Mouse (Mus musculus): ENCODE results near the gene Wdr46.
"Not testable (repeated sequence)": the region's sequence is repeated elsewhere in the genome, so short reads cannot be mapped to it uniquely, and the experiment has no call there.

Wdr46 gene

GRCm38 (mm10) chr17:33929371-33930279 lies 10.8 kb upstream of the Wdr46 start, which contains the start of gene Rgl2:
Gene Rgl2 (plus strand): TSS chr17:33929543.
- DNase-seq, result peak; percentile 98

GRCm38 (mm10) chr17:33930280-33931158 lies 9.9 kb upstream of the Wdr46 start:
- peak; percentile 85 for DNase-seq

- no peak for DNase-seq
These were observed 9.1 kb upstream of the Wdr46 start for GRCm38 (mm10) chr17:33931159-33931866.

- DNase-seq, result no peak
These were observed 8.5 kb upstream of the Wdr46 start for GRCm38 (mm10) chr17:33931947-33932346.

GRCm38 (mm10) chr17:33932448-33932847 lies 8.0 kb upstream of the Wdr46 start:
- DNase-seq, result no peak

DNA sequence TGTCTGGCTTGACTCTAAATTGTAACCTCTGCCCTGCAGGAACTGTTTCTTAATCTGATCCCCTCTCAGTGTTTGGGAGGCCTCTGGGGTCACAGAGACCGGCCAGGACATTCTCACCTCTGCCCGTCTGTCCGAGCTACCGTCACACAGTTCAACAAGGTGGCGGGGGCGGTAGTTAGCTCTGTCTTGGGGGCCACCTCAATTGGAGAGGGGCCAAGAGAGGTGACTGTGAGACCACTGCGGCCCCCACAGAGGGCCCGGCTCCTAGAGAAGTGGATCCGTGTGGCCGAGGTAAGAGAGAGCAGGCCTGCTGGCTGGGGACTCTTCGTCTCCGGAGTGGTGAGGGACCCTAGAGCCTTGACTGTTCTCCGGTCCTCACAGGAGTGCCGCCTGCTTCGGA lies 7.5 kb upstream of the Wdr46 start:
- DNase-seq, result no peak

DNA sequence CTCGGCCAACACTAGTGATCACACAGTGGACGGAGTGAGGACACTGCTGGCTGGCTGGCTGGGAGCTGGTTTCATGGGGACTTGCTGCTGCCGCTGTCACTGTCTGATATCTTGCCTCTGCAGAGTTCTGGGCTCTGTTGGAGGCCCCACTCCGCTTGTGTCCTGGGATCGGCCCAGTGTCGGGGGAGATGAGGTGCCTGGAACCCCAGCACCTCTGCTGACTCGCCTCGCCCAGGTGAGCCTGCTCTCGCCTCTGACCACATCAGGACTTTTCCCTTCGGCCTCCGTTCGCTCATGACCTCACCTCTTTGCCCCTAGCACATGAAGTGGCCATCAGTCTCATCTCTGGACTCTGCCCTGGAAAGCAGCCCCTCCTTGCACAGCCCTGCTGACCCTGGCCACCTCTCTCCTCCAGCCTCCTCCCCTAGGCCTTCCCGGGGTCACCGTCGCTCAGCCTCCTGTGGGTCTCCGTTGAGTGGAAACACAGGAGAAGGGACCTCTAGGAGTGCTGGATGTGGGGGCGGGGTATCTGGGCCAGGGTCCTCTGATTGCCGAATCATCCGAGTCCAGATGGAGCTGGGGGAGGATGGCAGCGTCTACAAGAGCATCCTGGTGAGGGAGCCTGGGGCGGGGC lies 4.9 kb upstream of the Wdr46 start:
- no peak for DNase-seq

DNA sequence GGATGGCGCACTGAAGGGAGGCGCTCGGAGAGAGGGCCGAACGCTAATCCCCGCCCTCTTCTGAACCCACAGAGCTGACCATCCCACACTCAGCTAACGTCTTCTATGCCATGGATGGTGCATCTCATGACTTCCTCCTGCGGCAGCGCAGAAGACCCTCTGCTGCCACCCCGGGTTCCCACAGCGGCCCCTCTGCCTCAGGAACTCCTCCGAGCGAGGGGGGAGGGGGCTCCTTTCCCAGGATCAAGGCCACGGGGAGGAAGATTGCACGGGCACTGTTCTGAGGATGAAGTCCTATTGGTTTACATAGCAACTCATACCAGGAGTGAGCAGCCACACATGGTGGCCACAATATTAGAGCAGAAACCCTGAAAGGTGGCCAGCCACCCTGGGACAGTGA lies 3.5 kb upstream of the Wdr46 start:
- DNase-seq, result no peak

DNA sequence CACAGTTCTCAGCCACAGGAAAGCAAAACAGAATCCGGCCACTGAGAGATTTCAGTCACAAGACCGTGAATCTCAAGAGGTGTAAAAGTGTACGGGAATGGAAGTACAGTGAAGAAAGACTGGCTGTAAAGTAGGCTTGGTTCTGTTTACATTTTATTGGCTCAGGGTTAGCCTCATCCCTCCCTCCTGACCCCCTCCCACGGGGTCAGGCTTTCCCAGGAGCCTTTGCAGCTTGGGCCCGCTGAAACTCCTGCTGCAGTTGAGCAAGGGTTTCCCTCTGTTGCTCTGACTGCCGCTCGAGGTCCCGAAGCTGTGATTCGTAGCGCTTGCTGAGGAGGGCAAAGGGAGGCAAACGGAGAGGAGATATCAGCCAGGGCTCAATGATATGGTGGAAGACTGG lies 1.7 kb upstream of the Wdr46 start:
- no peak for DNase-seq

- DNase-seq, result peak; percentile 51
These were observed 521 bp downstream of the Wdr46 start for GRCm38 (mm10) chr17:33940981-33941380.

- DNase-seq, result no peak
These were observed 921 bp downstream of the Wdr46 start for GRCm38 (mm10) chr17:33941381-33941780.

DNA sequence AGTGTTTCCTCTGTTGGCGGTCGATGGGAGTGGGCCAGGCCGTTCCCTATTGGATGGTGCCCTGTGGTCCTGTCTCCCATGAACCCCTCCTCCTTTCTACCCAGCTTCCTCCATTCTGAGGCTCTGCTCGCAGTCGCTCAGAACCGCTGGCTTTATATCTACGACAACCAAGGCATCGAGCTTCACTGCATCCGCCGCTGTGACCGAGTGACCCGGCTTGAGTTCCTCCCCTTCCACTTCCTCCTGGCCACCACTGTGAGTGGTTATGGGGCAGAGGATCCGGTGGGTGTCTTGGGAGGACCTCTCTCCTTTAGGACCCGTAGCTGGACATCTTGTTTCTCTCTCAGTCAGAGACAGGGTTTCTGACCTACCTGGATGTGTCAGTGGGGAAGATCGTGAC lies 3.0 kb downstream of the Wdr46 start:
- no peak for DNase-seq

GRCm38 (mm10) chr17:33947430-33948089 lies 7.1 kb downstream of the Wdr46 start:
- peak; percentile 70 for DNase-seq

DNA sequence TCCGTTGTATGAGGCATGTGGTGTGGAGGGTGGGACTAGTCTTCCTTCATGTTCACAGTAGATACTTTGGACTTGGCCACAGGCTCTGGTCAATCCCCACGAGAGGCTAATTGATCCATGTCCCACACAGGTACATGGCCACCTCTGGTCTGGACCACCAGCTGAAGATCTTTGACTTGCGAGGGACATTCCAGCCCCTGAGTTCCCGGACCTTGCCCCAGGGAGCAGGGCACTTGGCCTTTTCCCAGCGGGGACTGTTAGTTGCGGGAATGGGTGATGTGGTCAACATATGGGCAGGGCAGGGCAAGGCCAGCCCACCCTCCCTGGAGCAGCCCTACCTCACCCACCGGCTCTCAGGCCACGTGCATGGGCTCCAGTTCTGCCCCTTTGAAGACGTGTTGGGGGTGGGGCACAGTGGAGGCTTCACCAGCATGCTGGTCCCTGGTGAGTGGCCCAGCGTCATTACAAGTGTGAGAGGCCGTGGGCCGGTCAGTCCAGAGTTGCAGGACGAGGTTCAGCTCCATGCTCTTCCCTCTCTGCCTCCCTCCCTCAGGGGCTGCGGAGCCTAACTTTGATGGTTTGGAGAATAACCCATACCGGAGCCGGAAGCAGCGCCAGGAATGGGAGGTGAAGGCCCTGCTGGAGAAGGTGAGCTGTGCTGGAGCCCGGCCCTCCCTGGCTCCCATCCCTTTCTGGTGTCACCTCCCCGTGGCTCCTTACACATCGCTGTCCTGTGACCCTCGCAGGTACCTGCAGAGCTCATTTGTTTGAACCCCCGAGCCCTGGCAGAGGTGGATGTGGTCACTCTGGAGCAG lies 7.8 kb downstream of the Wdr46 start:
- no peak for DNase-seq

DNA sequence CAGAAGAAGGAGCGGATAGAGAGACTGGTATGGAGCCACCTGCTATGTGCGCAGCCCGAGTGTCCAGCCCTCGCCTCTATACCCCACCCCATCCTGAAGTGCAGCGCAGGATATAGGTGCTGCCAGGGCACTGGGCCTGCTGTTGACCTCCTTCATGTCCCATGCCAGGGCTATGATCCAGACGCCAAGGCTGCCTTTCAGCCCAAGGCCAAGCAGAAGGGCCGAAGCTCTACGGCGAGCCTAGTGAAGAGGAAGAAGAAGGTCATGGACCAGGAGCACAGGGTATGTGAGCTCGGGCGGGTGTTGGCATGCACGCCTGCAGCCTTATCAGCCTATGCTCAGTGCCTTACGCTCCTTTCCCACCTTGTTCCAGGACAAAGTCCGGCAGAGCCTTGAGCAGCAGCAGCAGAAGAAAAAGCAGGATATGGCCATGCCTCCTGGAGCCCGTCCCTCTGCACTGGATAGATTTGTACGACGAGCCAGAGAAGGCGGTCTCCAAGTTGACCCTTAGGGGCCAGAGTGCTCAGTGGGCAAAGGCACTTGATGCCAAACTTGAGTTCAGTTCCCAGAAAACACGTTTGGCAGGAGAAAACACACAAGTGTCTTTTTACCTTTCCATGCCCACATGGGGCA lies 8.6 kb downstream of the Wdr46 start:
- DNase-seq, result no peak

DNA sequence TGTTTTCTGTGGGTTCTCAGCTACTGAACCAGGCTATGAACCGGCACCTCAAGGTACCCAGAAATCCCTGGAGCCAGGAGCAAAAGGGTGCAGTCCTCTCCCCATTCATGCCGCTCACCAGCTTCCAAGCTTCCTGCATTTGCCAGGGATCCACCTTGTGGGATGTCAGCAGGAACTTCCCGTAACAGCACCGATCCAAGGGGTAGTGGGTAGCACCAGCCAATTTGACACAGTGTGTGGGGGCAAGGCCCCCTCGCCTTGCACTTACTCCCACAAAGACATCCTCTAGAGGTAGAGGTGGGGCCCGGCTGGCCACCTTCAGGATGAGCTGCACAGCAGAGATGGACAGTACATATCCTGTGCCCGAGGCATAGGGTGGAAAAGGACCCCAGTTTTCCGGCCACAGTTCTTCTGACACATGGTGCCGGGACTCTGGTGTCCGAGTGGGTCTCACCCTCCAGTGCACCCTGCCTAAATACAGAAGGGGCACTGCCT lies 9.7 kb downstream of the Wdr46 start:
- no peak for DNase-seq

- DNase-seq, result peak; percentile 85
These were observed 10.8 kb downstream of the Wdr46 start, which contains the start of gene B3galt4 for GRCm38 (mm10) chr17:33951021-33951946. Gene B3galt4 (minus strand): TSS chr17:33951488.

DNA sequence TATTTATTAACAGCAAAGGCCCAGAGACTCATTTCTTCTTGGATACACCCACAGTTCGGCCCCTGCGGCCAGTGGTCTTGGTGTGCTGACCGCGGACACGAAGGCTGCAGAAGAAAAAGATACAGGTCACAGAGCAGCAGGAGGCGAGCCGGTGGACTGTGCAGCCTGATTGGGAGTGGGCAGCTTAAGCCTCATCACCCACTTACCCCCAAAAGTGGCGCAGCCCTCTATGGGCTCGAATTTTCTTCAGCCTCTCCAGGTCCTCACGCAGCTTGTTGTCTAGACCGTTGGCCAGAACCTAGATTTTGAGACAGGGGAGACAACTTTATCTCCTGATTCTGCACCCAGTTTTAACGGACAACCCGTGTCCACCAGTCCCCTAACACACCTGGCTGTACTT lies 11.6 kb downstream of the Wdr46 start:
- not testable (repeated sequence) for DNase-seq

DNA sequence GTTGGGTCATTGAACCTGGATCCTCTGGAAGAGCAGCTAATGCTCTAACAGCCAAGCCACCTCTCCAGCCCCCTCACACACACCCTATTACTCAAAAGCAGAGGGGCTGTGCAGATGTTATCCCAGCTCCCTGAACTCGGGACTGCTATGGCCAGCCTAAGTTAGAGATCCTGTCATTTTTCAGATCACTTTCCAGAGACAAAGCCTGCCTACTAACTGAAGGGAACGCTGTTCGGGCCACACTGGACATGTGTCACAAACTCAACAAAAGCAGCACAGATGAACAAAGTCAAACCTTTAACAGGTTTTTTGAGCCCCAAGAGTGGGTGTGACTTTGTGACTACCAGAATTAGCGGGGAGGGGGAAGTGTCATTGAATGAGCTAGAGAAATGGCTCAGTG lies 12.4 kb downstream of the Wdr46 start:
- DNase-seq, result no peak
